Mouse (Mus musculus) embryonic facial prominence, embryonic 10.5 days (tissue): ENCODE measurements around the gene Pde3b. TPM values are rescaled to one million over a fixed set of nuclear protein-coding genes. Genes with fewer than 3 reads are reported as not detected.

Source experiments
- DNase-seq: peaks from one replicate; pipeline ENCODE4 v3.0.0-alpha.2; 2017; ENCODE audit warnings: low spot score
- H3K27ac ChIP-seq: fragments of 300-500 bp; sonication (generic); replicated peaks from 2 replicates; pipeline ENCODE4 v1.5.1; 2016; ENCODE audit warnings: mild to moderate bottlenecking
- H3K27me3 ChIP-seq: fragments of 300-500 bp; sonication (generic); replicated peaks from 2 replicates; pipeline ENCODE4 v1.6.1; 2016; ENCODE audit warnings: low read depth, mild to moderate bottlenecking; ENCODE audit not compliant: poor library complexity, severe bottlenecking
- H3K36me3 ChIP-seq: fragments of 300-500 bp; sonication (generic); replicated peaks from 2 replicates; pipeline ENCODE4 v1.6.1; 2016; ENCODE audit warnings: mild to moderate bottlenecking, moderate library complexity
- H3K4me1 ChIP-seq: fragments of 300-500 bp; sonication (generic); 2 replicates; pipeline ENCODE4 v1.6.1; 2016
- H3K4me3 ChIP-seq: fragments of 300-500 bp; sonication (generic); 2 replicates; pipeline ENCODE4 v1.5.1; 2016; ENCODE audit warnings: mild to moderate bottlenecking, moderate library complexity
- H3K9me3 ChIP-seq: fragments of 300-500 bp; sonication (generic); 2 replicates; pipeline ENCODE4 v1.6.1; 2016; ENCODE audit warnings: mild to moderate bottlenecking
- WGBS: fragments of 180-500 bp; shearing (Covaris S2); methylation state at CpG from one replicate; pipeline ENCODE4 v1.1.7; 2016; 5-methylcytosine and 5-hydroxymethylcytosine counted together
- polyA plus RNA-seq: library from polyadenylated mRNA; unstranded; fragments of >200 nt; fragmentation: Nextera tagmentation; extraction: Ambion mirVana; gene quantifications from 2 replicates; pipeline ENCODE4 v1.2.1, GENCODE M21; 2016

Gene Pde3b
- polyA plus RNA-seq, 1 experiment from 2014 or later, result 8.1 TPM

- H3K9me3 ChIP-seq, result no peaks in the 10 kb centered on the region
- 94% methylated on average over 5 of the region's 5 CpGs for WGBS
- no peak overlapping the region for H3K4me3 ChIP-seq
- no peaks in the 10 kb centered on the region for H3K36me3 ChIP-seq
- 0 out of 2 replicates have a peak, but pooled peaks cover 3% of the 10 kb centered on the region for H3K4me1 ChIP-seq
- DNase-seq, result no peak
- H3K27me3 ChIP-seq, result no peaks in the 10 kb centered on the region
- H3K27ac ChIP-seq, result no peak overlapping the region
These were observed 166.1 kb downstream of the Pde3b start for GRCm38 (mm10) chr7:114581200-114581599.

DNA sequence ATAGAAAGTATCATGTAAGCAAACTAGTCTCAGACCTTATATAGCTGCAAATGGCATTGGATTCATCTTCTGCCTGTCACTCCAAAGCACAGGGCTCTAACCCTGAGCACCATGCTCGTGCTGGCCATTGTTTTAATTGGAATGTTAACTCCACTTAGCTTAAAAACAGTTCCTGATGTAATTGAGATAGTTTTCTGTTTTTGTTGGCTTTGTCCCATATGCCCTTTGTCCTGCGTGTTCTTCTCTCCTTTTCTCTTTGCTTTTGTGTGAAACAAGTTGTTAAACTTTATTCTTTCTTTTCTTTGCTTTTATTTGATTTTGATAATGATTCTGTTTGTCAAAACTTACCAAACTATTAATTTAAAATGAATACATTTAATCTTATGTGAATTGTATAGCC is 167.4 kb downstream of the Pde3b start:
- Histone ChIP-seq H3K36me3 (no peaks in the 10 kb centered on the region), H3K4me3 (no peak overlapping the region), H3K9me3 (no peaks in the 10 kb centered on the region), H3K27me3 (no peaks in the 10 kb centered on the region), H3K4me1 (0 out of 2 replicates have a peak, but pooled peaks cover 3% of the 10 kb centered on the region), H3K27ac (no peak overlapping the region)
- no peak for DNase-seq
- WGBS, result 46% methylated on average over 2 of the region's 2 CpGs

Other genes starting within 250 kb of the Pde3b start
- 97.0 and 102 TPM in 2 replicates for gene Copb1, start 160.6 kb upstream of the Pde3b start, polyA plus RNA-seq
- gene Psma1, start 139.2 kb upstream of the Pde3b start, polyA plus RNA-seq, result 496 TPM in 2 replicates
- 0.83 and 1.6 TPM in 2 replicates for gene Cyp2r1, start 147.7 kb downstream of the Pde3b start, polyA plus RNA-seq
- gene Calca, start 221.1 kb downstream of the Pde3b start, polyA plus RNA-seq, result 3.1 and 3.9 TPM in 2 replicates